Mouse (Mus musculus): ENCODE data around the gene Epha7.

DNA sequence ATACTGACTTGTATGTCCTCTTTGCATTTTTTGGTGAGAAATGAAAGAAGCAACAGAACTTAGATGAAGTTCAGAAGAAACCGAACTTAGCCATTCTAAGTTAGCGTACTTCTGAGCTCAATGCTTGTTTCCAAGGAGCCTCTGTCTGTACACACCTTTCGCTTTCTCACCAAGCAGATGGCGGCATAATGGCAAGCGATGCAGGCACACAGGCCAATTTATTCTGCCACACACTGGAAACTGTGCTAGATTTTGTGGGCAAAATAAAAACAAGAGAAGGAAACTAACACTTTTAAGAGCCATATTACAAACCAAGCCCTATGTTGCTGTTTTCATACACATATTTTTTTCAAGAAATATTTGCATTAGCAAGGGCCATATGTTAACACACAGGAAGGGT is 88.6 kb downstream of the Epha7 start:
- no peak for TF ChIP-seq POLR2A (IDR thresholded peaks at IDR 0.05; ENCODE audit: insufficient read length, low read depth)
- TF ChIP-seq MYOD1 (IDR thresholded peaks at IDR 0.05; ENCODE audit: control insufficient read depth in 1 of 3, insufficient read length in 2 of 3, low read depth in 2 of 3), result no peak
- TF ChIP-seq USF1 (IDR thresholded peaks at IDR 0.05; ENCODE audit: low read depth), result no peak
- no peak for TF ChIP-seq MYOG (IDR thresholded peaks at IDR 0.05; ENCODE audit: control insufficient read depth in 1 of 3, insufficient read depth in 1 of 3, insufficient read length in 2 of 3, low read depth in 2 of 3)

All from myocyte (in vitro differentiated cells).